Mouse (Mus musculus) lung, postnatal 0 days (tissue): ENCODE measurements around the gene Ubald1. TPM values are rescaled to one million over a fixed set of nuclear protein-coding genes. Genes with fewer than 3 reads are reported as not detected.

Experiments used
- ATAC-seq: fragments of 200-750 bp; cut with Nextera tagmentation; 2 replicates; pipeline ENCODE4 v1.8.0; 2017; ENCODE audit warnings: moderate library complexity
- DNase-seq: peaks from one replicate; pipeline ENCODE4 v3.0.0-alpha.2; 2016; ENCODE audit warnings: low spot score
- H3K27ac ChIP-seq: fragments of 300-500 bp; sonication (generic); 2 replicates; pipeline ENCODE4 v1.5.1; 2014; ENCODE audit warnings: antibody characterized with exemption, mild to moderate bottlenecking, low read length, mixed read lengths
- H3K27me3 ChIP-seq: fragments of 300-500 bp; sonication (generic); replicated peaks from 2 replicates; pipeline ENCODE4 v1.6.1; 2014; ENCODE audit warnings: low read length, mixed read lengths; ENCODE audit not compliant: insufficient read depth
- H3K36me3 ChIP-seq: fragments of 300-500 bp; sonication (generic); 2 replicates; pipeline ENCODE4 v1.6.1; 2014; ENCODE audit warnings: low read length, mixed read lengths; ENCODE audit not compliant: insufficient read depth
- H3K4me1 ChIP-seq: fragments of 300-500 bp; sonication (generic); 2 replicates; pipeline ENCODE4 v1.6.1; 2014; ENCODE audit warnings: antibody characterized with exemption, low read depth, low read length, mixed read lengths; ENCODE audit not compliant: insufficient read depth
- H3K4me2 ChIP-seq: fragments of 300-500 bp; sonication (generic); replicated peaks from 2 replicates; pipeline ENCODE4 v1.6.1; 2014; ENCODE audit warnings: low read depth, mild to moderate bottlenecking, low read length, moderate library complexity, mixed read lengths
- H3K4me3 ChIP-seq: fragments of 300-500 bp; sonication (generic); 2 replicates; pipeline ENCODE4 v1.5.1; 2014; ENCODE audit warnings: low read depth, low read length
- H3K9ac ChIP-seq: fragments of 300-500 bp; sonication (generic); replicated peaks from 2 replicates; pipeline ENCODE4 v1.6.1; 2014; ENCODE audit warnings: low read depth, mild to moderate bottlenecking
- H3K9me3 ChIP-seq: fragments of 300-500 bp; sonication (generic); 2 replicates; pipeline ENCODE4 v1.6.1; 2016; ENCODE audit warnings: low read length, mixed read lengths
- CTCF ChIP-seq: IDR thresholded peaks from 2 replicates; pipeline ENCODE4 v1.5.1; 2016; ENCODE audit warnings: antibody characterized with exemption, mild to moderate bottlenecking
- EP300 ChIP-seq: IDR thresholded peaks from 2 replicates; pipeline ENCODE4 v1.6.1; 2016; ENCODE audit warnings: antibody characterized with exemption, mild to moderate bottlenecking, control low read depth
- WGBS: fragments of 180-500 bp; shearing (Covaris S2); extraction: QIAGEN DNeasy Blood & Tissue Kit; methylation state at CpG from one replicate; pipeline ENCODE4 v1.1.7; 2014; 5-methylcytosine and 5-hydroxymethylcytosine counted together
- polyA plus RNA-seq: library from polyadenylated mRNA; unstranded; fragments of >200 nt; fragmentation: Nextera tagmentation; extraction: Ambion mirVana; gene quantifications from 2 replicates; pipeline ENCODE4 v1.2.1, GENCODE M21; 2015

Ubald1 gene
- polyA plus RNA-seq, 1 experiment from 2014 or later: 39.5 TPM

- Histone ChIP-seq H3K4me2 (no peak overlapping the region), H3K27me3 (no peaks in the 10 kb centered on the region), H3K4me3 (no peak overlapping the region), H3K36me3 (peaks cover 22% of the 10 kb centered on the region), H3K27ac (no peak overlapping the region), H3K9me3 (no peaks in the 10 kb centered on the region), H3K4me1 (peaks cover 16% of the 10 kb centered on the region), H3K9ac (no peak overlapping the region)
- DNase-seq: no peak
- TF ChIP-seq EP300 (no peak), CTCF (no peak)
- 94% methylated on average over 8 of the region's 8 CpGs for WGBS
- no peak for ATAC-seq
Observed at GRCm38 (mm10) chr16:4910758-4911157, 30.6 kb upstream of the Ubald1 start.

DNA sequence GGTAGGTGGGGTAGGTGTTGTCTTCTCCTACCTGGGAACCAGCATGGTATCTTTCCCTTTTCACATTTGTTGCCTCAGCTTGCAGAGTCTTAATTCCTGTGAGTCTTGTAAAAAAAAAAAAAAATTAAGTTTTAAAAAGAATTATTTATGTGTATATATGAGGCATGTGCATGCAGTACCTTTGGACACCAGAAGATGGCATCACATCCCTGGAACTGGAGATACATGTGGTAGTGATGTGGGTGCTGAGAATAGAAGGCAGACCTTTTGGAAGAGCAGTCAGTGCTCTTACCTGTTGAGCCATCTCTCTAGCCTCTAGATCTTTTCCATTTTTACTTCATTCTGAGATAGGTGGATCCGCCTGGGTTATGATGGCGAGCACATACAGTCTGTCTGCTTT, 29.6 kb upstream of the Ubald1 start:
- Histone ChIP-seq H3K4me3 (no peak overlapping the region), H3K4me1 (peaks cover 16% of the 10 kb centered on the region), H3K36me3 (peaks cover 16% of the 10 kb centered on the region), H3K27me3 (no peaks in the 10 kb centered on the region), H3K9ac (no peak overlapping the region), H3K4me2 (no peak overlapping the region), H3K27ac (no peak overlapping the region), H3K9me3 (no peaks in the 10 kb centered on the region)
- TF ChIP-seq CTCF (peak; percentile 64), EP300 (no peak)
- ATAC-seq (no peak), DNase-seq (no peak)
- WGBS: 96% methylated on average over 2 of the region's 2 CpGs

GRCm38 (mm10) chr16:4907972-4908371, 27.9 kb upstream of the Ubald1 start:
- no peak overlapping the region for H3K4me3 ChIP-seq
- 51% methylated on average over 5 of the region's 5 CpGs for WGBS
- H3K27me3 ChIP-seq: no peaks in the 10 kb centered on the region
- ATAC-seq (peak; percentile 40; the same call in 1 of the 2 replicates), DNase-seq (peak; percentile 57)
- 0 out of 2 replicates have a peak overlapping the region, but pooled peaks have one; percentile 14 for H3K27ac ChIP-seq
- H3K4me1 ChIP-seq: 0 out of 2 replicates have a peak, but pooled peaks cover 9% of the 10 kb centered on the region
- peaks cover 16% of the 10 kb centered on the region for H3K36me3 ChIP-seq
- H3K9me3 ChIP-seq: no peaks in the 10 kb centered on the region
- H3K9ac ChIP-seq: no peak overlapping the region
- TF ChIP-seq EP300: no peak
- no peak for TF ChIP-seq CTCF
- no peak overlapping the region for H3K4me2 ChIP-seq

DNA sequence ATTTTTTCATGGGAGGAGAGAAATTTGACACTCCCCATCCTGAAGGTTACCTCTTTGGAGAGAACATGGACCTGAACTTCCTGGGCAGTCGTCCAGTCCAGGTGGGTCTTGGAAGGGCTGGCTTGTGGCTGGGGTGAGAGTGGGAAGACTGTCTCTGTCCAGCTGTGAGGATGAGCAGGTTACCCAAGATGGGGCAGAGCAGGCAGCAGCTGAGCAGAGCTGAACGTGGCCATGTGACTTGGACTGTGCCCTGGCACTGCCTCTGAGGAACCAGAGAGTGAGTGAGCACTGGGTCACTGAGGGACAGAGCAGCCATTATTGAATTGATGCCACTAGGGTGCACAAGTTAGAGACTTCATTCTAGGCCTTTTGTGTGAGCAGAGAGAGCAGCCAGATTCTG, 27.3 kb upstream of the Ubald1 start:
- H3K27ac ChIP-seq: no peak overlapping the region; the same call in 1 of the 2 replicates
- ATAC-seq: 0 out of 2 replicates have a peak, but pooled peaks have one; percentile 6
- no peak overlapping the region for H3K4me3 ChIP-seq
- no peak for TF ChIP-seq CTCF
- TF ChIP-seq EP300: no peak
- no peak overlapping the region for H3K4me2 ChIP-seq
- no peak overlapping the region for H3K9ac ChIP-seq
- H3K9me3 ChIP-seq: no peaks in the 10 kb centered on the region
- no peaks in the 10 kb centered on the region for H3K27me3 ChIP-seq
- H3K36me3 ChIP-seq: peaks cover 16% of the 10 kb centered on the region
- H3K4me1 ChIP-seq: 0 out of 2 replicates have a peak, but pooled peaks cover 4% of the 10 kb centered on the region
- no peak for DNase-seq
- 46% methylated on average over 2 of the region's 2 CpGs for whole genome bisulfite sequencing

DNA sequence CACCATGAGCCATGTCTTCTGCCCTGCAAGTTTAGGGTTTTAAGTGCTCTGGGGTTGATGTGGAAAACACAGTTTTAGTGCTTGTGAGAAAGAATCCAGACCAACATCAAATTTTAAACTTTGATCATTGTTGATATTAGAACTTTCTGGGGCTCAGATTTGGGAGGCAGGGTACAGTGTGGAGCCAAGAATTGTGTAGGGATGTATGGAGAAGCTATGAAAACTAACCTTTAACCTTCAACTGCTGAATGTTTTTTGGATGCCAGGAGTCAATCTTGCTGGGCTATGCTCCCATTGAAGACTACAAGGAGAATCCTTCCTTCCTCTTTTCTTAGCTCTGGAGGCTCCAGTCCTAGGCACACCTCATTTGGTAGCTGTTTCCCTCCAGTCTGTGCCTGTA, 26.4 kb upstream of the Ubald1 start:
- Histone ChIP-seq H3K4me2 (no peak overlapping the region), H3K9ac (no peak overlapping the region), H3K27ac (no peak overlapping the region), H3K36me3 (peaks cover 12% of the 10 kb centered on the region), H3K27me3 (no peaks in the 10 kb centered on the region), H3K4me3 (no peak overlapping the region), H3K9me3 (no peaks in the 10 kb centered on the region), H3K4me1 (0 out of 2 replicates have a peak, but pooled peaks cover 3% of the 10 kb centered on the region)
- ATAC-seq (peak; percentile 8; the same call in 1 of the 2 replicates), DNase-seq (no peak)
- TF ChIP-seq EP300 (no peak), CTCF (no peak)

GRCm38 (mm10) chr16:4905591-4905990, 25.5 kb upstream of the Ubald1 start:
- Histone ChIP-seq H3K27ac (peak overlapping the region; percentile 22), H3K9me3 (no peaks in the 10 kb centered on the region), H3K4me3 (no peak overlapping the region), H3K36me3 (0 out of 2 replicates have a peak, but pooled peaks cover 3% of the 10 kb centered on the region), H3K9ac (no peak overlapping the region), H3K4me1 (0 out of 2 replicates have a peak, but pooled peaks cover 3% of the 10 kb centered on the region), H3K27me3 (no peaks in the 10 kb centered on the region), H3K4me2 (no peak overlapping the region)
- WGBS: 29% methylated on average over 1 of the region's 1 CpGs
- DNase-seq (peak; percentile 60), ATAC-seq (peak; percentile 22)
- TF ChIP-seq EP300: no peak
- TF ChIP-seq CTCF: no peak
